Mouse (Mus musculus) cortical plate, adult 2 months (tissue): Measurements from ENCODE around the gene Ndufaf1. TPM values are rescaled to one million over a fixed set of nuclear protein-coding genes. Genes with fewer than 3 reads are reported as not detected.
A peak's percentile ranks its signal among the peaks of the same experiment; 100 is the strongest.

ENCODE experiments used
- H3K27ac ChIP-seq: fragments of 200-500 bp; 2 replicates; pipeline ENCODE4 v1.5.1; 2012; ENCODE audit warnings: low read length, control low read depth, inconsistent platforms; ENCODE audit not compliant: insufficient read depth
- H3K4me1 ChIP-seq: fragments of 200-500 bp; 2 replicates; pipeline ENCODE4 v1.6.1; 2011; ENCODE audit warnings: low read length; ENCODE audit not compliant: control insufficient read depth, insufficient read depth
- H3K4me3 ChIP-seq: fragments of 200-500 bp; 2 replicates; pipeline ENCODE4 v1.5.1; 2011; ENCODE audit warnings: mild to moderate bottlenecking, low read length, control low read depth; ENCODE audit not compliant: insufficient read depth
- CTCF ChIP-seq: fragments of 200-500 bp; IDR thresholded peaks from 2 replicates; pipeline ENCODE4 v1.5.1; 2011; ENCODE audit warnings: mild to moderate bottlenecking, control low read depth, low read length; ENCODE audit not compliant: insufficient read depth; ENCODE audit errors: extremely low read depth
- POLR2A ChIP-seq: fragments of 200-500 bp; IDR thresholded peaks from 2 replicates; pipeline ENCODE4 v1.6.1; 2011; ENCODE audit warnings: mild to moderate bottlenecking, low read length, control low read depth; ENCODE audit not compliant: insufficient read depth; ENCODE audit errors: extremely low read depth
- polyA plus RNA-seq: library from polyadenylated mRNA; depleted of rRNA; stranded (reverse); fragments of >200 nt; gene quantifications from 2 replicates; pipeline ENCODE4 v1.2.3, GENCODE M21; 2012; rRNA removed

Gene Ndufaf1
- polyA plus RNA-seq, 1 experiment, result 21.0 TPM

GRCm38 (mm10) chr2:119617841-119618198, 44.8 kb downstream of the Ndufaf1 start:
- Histone ChIP-seq H3K27ac (no peak overlapping the region), H3K4me1 (no peaks in the 10 kb centered on the region), H3K4me3 (peak overlapping the region; percentile 54)
- TF ChIP-seq POLR2A (no peak), CTCF (no peak)

- TF ChIP-seq CTCF (no peak), POLR2A (no peak)
- Histone ChIP-seq H3K27ac (no peak overlapping the region), H3K4me3 (no peak overlapping the region), H3K4me1 (no peaks in the 10 kb centered on the region; the same call in 1 of the 2 replicates)
Measured at GRCm38 (mm10) chr2:119607023-119607422, 55.6 kb downstream of the Ndufaf1 start.

Other genes with a start within 250 kb of the Ndufaf1 start
- 14.6 and 14.8 TPM in 2 replicates for gene Ino80, start 185.1 kb downstream of the Ndufaf1 start, polyA plus RNA-seq
- gene Exd1, start 115.2 kb downstream of the Ndufaf1 start, polyA plus RNA-seq, result 0.75 and 1.1 TPM in 2 replicates
- gene Chp1, start 115.1 kb downstream of the Ndufaf1 start, polyA plus RNA-seq, result 129 and 130 TPM in 2 replicates
- gene Nusap1, start 44.5 kb downstream of the Ndufaf1 start, polyA plus RNA-seq, result 0.30 and 0.61 TPM in 2 replicates
- 1.1 and 1.4 TPM in 2 replicates for gene Oip5, start 44.4 kb downstream of the Ndufaf1 start, polyA plus RNA-seq
- gene Rtf1, start 12.2 kb upstream of the Ndufaf1 start, polyA plus RNA-seq, result 38.5 and 39.7 TPM in 2 replicates
- 251 and 279 TPM in 2 replicates for gene Itpka, start 79.5 kb upstream of the Ndufaf1 start, polyA plus RNA-seq
- gene Ltk, start 97.6 kb upstream of the Ndufaf1 start, polyA plus RNA-seq, result 63.2 and 74.8 TPM in 2 replicates
- gene Rpap1, start 124.7 kb upstream of the Ndufaf1 start, polyA plus RNA-seq, result 14.6 and 15.4 TPM in 2 replicates
- 164 and 169 TPM in 2 replicates for gene Tyro3, start 134.9 kb upstream of the Ndufaf1 start, polyA plus RNA-seq
- 15.3 and 15.8 TPM in 2 replicates for gene Mga, start 234.4 kb upstream of the Ndufaf1 start, polyA plus RNA-seq